Mouse (Mus musculus): Measurements from ENCODE around the gene Afdn. TPM values are rescaled to one million over a fixed set of nuclear protein-coding genes. Genes with fewer than 3 reads are reported as not detected.
"Not testable (repeated sequence)": the region's sequence is repeated elsewhere in the genome, so short reads cannot be mapped to it uniquely, and the experiment has no call there.

Afdn gene
- total RNA-seq, 4 experiments from 2014 or later, result 105 to 120 (median 113) TPM

DNA sequence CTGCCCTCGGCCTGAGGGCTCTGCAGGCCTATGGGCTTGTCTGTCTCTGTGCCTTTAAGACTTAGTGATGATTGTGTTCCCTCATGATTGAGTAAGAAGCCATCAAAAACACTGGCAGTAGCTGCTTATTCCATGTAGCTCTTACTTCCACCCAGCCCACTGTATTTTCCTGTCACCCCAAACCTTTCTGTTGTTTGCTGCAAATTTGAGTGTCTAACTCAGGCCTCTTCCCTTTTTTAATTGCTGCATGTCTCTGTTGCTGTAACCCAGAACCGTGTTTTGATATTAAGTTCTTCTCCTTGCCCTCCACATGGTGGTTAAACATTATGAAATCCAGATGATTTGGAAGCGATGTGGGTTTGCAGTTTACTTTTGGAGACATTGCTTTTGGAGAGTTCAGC lies 106.6 kb downstream of the Afdn start:
- no peak for DNase-seq (ENCODE audit: low spot score in 2 of 2)

DNA sequence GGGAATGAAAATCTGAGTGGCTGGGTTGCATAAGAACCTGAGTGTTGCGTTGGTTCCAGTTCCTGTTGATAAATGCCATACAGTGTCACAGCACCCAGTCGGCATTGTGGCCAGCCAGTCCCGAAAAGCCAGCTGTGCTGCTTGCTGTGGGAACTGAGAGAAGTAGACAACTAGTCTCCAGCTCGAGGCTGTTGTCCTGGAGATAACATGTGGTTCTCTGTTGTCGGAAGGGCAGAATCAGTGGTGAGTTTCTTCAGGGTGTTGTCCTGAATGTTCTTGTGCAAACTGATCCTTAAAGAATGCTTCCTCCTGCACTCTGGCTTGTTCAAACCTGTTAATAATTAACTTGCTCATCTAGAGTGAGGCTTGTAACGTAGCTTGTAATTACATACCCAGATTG lies 107.1 kb downstream of the Afdn start:
- no peak for DNase-seq (ENCODE audit: low spot score in 2 of 2)

DNA sequence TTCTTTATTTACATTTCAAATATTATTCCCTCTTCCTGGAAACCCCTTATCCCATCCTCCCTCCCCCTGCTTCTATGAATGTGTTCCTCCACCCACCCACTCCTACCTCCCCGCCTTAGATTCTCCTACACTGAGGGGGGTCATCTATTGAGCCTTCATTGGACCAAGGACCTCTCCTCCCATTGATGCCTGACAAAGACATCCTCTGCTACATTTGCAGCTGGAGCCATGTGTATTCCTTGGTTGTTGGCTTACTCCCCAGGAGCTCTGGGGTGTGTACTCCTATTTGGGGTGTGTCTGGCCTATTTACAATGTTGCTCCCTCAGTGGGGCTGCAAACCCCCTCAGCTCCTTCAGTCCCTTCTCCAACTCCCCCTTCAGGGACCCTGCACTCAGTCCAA lies 109.9 kb downstream of the Afdn start:
- no peak for DNase-seq (ENCODE audit: low spot score in 2 of 2)

DNA sequence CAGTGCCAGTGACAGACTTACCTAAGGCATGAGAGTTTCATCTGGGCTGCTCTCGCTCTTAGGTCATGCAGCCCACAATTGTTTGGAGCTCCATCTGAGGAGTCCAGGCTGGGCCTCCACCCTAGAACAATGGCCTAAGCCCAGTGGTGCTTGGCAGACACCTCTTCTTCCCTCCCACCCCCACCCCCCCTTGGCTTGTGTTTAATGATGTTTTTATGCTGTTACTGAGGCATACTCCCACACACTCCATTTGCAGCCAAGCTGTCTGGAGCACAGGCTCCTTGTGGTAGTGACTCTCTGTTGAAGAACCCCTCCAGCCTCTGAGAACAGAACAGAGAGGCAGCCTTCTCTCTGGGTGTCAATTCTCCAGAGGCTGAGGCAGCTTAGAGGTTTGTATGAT lies 113.9 kb downstream of the Afdn start:
- peak; percentile 38 to 42 for DNase-seq (ENCODE audit: low spot score in 2 of 2)

DNA sequence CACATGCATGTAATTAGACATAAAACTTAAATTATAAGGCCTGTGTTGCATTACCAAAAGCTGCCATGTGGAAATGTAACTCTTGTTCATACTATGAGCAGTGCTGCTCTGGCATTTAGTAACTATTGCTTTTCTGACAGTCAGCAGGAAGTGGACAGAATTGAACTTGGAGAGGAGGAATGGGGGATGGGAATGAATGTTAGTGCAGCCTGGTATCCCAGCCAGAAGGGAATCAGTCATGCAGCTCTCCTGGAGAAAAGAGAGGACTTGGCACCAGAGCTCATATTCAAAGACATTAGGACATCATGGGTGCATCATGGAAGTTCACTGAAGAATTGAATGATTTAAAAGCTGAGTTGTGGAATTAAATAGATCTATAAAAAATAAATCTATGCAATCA lies 117.1 kb downstream of the Afdn start:
- DNase-seq (ENCODE audit: low spot score in 2 of 2), result no peak

DNA sequence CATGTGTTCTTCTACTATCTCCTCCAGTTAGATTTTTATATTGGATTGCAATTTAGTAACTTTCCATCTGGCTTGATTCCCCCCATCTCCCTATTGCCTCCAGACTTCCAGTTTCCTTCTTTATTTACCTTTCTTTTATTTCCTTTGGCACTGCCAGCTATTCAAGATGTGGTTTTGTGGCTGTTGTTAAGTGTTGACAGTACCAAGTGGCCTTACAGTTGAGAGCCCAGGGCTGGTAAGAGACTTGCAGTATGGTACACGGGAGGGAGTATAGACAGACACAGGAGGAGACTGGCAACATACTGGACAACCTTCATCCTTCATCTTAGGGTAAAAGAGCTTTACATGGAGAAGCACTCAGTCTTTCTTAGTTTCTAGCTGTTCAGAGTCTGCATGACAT lies 119.4 kb downstream of the Afdn start:
- no peak for DNase-seq (ENCODE audit: low spot score in 2 of 2)

DNA sequence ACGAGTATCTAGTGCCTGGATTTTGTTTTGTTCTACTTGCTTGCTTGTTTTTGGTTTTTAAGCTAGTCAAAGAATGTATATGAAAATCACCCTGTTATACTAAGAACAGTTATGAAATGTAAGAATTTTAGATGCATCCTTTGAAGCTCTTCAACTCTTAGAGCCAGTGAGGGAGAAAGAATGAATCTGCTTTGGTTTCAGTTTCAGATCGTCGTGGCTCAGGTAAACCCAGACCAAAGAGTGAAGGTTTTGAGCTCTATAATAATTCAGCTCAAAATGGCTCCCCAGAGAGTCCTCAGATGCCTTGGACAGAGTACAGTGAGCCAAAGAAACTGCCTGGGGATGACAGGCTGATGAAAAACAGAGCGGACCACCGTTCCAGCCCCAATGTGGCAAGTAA lies 123.2 kb downstream of the Afdn start:
- no peak for DNase-seq (ENCODE audit: low spot score in 2 of 2)

DNA sequence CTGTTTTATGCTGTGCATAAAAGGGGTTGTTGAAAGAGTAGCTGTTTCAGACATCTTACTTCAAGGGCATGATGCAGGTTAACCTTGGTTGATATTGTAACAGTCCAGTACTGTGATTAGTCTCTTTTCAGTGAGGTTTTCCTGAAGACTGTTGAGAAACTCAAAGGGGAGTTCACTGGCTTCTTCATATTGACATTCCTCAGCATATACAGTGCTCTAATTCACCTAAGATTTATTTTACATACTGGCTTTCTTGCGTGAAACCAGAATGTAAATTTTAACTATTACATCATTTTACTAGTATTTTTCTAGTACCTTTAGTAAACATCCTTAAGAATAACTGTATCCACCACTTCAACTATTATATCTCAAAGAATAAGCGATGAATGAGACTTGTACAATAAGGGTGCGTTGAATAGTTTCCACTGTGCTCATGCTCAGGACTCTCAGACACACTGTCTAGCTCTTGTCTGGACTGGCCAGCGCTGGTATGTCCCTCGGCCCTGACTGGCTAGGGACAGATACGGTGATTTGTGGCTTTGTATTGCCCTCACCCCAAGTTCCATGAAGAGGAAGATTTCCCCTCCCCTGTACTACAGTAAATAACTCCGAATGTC lies 129.6 kb downstream of the Afdn start:
- DNase-seq (ENCODE audit: low spot score in 2 of 2), result no peak

DNA sequence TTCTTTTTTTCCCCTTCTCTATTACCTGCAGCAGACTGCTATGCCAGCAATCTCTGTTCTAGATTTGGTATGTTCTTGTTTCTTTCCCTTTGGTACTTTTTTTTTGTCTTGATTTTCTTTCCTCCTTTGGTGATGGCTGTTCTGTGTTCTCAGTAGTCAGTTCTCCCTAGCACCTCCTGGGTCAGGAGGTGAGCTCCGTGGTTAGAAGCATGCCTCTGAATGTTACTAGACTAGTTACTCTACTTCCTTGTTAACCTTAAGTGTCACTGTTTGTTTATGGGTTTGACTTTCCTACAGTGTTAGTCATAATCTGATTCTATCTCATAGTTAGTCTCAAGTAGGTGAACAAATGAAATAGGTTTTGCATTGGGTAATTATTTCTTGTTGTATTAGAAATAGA lies 130.6 kb downstream of the Afdn start:
- DNase-seq (ENCODE audit: low spot score in 2 of 2), result no peak

DNA sequence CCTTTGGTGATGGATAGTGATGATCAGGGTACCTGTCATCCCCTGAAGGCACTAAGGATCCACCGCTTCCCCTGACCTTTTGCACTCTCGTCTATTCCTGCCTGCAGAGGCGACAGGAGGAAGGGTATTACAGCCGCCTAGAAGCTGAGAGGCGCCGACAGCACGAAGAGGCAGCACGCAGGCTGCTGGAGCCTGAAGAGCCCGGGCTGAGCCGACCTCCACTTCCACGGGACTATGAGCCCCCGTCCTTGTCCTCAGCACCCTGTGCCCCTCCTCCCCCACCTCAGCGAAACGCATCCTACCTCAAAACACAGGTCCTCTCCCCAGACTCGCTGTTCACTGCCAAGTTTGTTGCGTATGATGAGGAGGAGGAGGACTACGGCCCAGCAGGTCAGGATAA lies 138.5 kb downstream of the Afdn start:
- no peak for DNase-seq (ENCODE audit: low spot score in 2 of 2)

DNA sequence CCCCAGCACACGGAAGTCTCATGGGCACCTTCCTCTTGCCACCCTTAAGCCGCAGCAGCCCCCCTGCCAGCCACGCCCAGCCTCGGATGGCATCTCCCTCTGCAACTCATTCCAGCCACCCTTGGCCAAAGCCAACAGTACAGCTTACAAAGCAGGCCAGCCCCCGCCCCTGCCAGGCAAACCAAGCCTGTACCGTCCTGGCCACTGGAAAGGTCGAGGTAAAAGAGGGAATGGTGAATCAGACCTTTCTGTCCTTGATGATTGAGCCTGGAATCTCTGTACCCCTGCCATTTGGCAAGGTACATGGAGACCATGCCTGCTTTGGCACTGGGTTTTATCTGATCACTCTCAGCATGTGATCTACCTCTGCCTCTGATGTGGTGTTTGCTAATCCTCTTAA lies 138.9 kb downstream of the Afdn start:
- DNase-seq (ENCODE audit: low spot score in 2 of 2), result no peak

DNA sequence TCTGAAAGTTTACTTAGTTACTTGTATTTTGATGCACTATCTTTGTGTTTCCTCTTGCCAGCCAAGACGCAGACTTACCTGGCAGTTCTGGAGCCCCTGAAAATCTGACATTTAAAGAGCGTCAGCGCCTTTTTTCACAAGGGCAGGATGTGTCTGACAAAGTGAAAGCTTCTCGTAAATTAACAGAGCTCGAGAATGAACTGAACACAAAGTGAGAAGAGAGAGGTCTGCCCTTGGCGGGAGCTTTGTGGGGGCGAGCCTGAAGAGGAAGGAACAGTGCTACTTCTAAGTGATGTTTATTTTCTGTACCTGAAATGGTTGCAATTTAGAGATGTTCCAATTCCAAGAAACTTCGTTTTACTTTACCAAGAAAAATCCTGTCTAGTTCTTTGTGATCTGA lies 143.5 kb downstream of the Afdn start:
- no peak for DNase-seq (ENCODE audit: low spot score in 2 of 2)

DNA sequence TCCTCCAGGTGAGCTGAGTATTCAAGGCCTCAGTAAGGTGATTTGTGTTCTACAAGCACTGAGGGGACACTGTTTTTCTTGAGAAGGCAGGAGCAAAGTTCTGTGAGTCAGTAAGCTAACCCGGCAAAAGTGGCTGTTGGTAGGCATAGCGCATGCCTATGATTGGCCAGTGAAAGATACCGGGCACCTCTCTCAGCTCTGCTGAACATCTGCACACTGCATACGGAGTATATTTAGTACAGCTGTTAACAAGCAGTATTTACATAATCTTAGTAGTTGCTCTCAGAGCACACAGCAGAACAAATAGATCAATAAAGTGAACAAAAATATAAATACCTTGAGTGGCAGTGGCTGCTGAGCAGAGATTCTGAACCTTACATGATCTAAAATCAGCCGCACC lies 146.7 kb downstream of the Afdn start:
- no peak for DNase-seq (ENCODE audit: low spot score in 2 of 2)

DNA sequence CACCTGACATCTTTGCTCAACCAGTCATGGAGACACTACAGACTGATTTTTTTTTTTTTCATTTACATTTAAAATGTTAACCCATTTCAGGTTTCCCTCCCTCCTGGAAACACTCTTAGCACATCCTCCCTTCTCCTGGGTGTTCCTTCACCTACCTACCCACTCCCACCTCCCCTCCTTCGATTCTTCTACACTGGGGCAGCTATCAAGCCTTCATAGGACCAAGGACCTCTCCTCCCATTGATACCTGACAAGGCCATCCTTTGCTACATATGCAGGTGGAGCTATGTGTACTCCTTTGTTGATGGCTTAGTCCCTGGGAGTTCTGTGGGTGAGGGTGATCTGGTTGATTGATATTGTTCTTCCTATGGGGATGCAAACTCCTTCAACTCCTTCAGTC lies 147.3 kb downstream of the Afdn start:
- no peak for DNase-seq (ENCODE audit: low spot score in 2 of 2)

DNA sequence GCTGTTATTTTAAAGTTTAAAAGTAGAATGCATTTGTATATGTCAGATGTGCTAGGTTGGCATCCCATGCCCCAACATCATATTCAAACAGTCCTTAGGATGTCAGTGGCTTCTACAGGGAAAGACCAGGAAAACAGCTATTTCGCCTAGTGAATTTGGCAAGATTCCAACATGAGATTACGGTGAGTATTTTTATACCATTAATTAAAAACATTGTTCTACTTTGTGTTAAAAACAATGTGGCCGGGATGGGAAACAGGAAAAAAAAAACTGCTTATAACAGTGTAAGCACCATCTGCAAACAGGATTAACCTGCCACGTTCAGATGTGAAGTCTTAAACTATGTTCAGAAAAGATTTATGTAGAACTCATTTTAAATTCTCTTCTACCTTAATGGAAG lies 153.6 kb downstream of the Afdn start:
- no peak for DNase-seq (ENCODE audit: low spot score in 2 of 2)

DNA sequence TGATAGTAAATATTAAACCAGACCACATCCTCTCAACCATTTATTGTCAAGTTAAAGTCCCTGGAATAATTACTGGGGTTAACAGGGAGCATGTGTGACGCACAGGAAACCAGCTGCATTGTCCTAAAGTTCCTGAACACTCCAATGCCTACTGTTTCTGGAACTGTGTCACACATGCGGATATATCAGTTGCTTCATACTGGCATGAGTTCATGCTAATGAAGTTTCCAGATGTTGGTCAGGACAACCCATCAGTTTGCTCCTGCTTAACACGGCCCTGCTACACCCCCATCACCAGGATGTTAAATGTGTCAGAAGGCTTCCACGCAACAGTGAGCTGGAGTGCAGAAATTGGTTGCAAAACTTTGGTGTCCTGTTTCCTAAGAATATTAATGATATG lies 154.2 kb downstream of the Afdn start:
- no peak for DNase-seq (ENCODE audit: low spot score in 2 of 2)

DNA sequence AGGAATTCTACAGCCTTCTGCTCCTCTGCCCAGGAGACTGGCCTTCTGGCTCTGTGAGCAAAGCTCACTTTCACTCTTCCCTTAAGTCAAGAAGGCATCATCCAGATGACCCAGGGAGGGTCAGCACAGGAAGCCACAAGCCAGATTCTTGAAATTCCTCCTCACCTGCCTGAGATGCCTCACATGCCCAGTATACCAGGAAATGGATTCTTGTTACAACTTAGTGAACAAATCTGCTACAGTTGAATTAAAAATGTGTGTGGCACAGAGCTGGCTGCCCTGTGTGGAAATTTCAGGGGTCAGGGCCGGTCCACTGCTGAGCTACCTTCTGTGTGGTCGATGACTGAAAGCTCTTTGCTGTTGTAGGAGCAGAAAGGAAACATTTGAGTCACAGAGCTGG lies 160.4 kb downstream of the Afdn start:
- no peak for DNase-seq (ENCODE audit: low spot score in 2 of 2)

DNA sequence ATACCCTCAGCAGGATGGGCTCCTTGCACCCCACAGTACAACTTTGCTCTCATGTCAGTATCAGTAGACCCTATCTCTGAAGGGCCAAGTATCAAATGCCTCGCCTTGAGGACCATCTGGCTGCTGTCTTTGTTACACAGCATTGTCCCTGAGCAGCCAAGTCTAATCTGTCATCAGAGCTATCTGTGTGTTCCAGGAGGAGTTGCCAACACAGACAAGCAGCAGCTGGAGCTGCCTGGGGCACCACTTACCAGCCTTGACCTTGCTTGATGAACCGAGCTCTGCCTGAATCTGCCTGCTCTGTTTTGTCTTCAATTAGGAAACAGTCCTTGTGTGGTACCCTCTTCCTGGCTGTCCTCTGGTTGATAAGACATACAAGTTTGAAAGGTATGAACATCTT lies 163.1 kb downstream of the Afdn start:
- DNase-seq (ENCODE audit: low spot score in 2 of 2), result no peak

DNA sequence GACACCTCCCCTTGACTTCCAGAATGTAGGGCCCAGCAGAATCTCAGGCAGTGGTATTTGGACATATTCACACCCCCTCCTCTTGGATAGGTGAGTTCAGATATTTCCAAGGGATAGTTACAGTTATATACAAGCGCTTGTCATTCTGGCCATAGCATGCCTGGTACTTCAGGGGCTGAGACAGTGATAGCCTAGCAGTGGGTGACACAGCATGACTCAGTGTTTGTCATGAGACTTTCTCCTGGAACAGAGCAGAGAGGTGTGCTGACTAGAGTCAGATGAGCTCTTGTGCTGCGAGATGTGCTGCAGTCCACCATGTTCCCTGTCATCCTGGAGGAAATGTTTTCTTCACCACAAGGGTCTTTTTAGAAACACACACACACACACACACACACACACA lies 164.2 kb downstream of the Afdn start:
- DNase-seq (ENCODE audit: low spot score in 2 of 2), result no peak

DNA sequence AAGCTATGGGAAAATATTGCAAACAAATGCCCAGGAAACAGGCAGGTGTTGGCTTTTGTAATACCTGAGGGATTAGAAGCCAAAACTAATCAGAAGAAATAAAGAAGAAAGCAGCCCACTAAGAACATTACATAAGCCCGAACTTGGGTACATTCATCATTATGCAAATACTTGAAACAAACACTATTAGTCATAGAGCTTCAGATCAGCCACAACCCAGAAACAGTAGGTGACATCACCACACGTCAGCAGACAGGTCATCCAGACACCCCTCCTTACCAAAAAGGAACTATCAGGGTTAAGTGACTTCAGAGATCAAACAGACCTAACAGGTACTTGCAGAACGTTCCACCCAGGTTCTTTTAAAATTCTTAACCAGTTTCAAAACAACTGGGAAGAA lies 165.6 kb downstream of the Afdn start:
- no peak for DNase-seq (ENCODE audit: low spot score in 2 of 2)

DNA sequence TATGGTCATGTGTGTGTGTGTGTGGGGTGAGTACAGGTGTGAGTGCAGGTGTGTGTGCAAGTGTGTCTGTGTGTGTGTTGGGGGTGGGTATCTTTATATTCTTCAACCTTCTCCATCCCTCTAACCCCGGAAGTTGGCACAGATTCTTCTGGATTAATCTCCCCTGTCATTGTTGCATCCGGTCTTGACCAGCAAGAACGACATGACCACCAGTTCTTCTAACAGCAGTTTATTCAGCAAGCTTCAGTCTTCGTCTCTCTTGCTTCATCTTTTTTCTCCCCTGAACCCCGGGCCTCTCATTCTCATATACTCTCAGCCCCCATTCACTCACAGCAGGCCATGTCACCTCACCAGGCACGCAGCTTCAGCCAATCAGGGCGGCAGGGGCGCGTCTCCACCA lies 170.1 kb downstream of the Afdn start:
- DNase-seq (ENCODE audit: low spot score in 2 of 2), result no peak

DNA sequence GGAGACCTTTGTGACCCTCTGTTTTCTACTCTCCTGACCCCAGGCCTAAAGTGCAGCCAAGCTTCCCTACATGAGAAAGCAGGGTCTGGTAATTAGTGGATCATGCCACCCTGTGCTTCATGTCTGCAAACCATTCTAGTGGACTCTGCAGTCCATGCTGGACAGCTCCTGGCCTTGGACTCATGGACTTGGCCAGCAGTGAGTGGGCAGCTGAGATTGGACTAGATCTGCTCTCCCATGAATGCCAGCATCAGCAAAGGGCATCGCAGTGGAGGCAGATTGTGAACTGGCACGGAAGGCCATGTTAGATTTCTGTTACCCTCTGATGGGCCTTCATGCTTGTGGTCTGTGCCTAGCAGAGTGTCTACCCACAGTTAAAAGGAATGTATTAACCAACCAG lies 175.0 kb downstream of the Afdn start:
- not testable (repeated sequence) for DNase-seq (ENCODE audit: low spot score in 2 of 2)

DNA sequence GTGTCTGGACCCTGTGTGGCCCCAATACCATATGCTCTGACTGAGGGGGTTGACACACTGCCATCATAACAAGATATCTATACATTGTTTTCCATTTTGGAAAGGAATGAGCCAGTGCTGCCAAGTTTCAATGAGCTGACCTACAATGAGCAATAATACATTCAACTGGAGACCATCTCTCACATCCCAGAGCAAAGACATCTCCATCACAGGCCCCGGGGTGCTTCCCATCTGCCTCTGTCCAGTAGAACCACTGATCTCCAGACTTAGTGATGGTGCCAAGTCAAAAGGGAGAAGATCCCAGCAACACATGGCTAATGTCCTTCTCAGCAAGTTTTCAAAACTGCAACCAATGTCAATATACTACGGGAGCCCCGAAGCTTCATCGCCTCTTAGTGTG lies 177.4 kb downstream of the Afdn start:
- DNase-seq (ENCODE audit: low spot score in 2 of 2), result no peak

DNA sequence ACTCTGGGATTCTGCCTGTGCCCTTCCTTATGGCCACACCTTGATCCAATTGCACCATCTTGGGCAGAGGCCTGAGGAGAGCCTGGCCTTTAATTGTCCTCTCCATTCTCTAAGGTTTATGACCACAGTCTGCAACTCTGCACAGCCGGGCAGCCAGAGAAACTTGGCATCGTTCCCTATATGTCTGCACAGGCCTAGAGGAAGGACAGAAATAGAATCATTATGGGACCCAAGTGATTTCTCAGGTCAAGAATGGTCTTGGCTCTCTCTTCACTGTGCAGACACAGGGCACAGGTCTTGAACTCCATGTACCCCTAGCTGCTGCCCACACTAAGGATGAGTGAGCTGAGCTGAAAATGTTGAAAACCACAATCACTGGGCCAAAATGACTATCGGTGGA lies 178.3 kb downstream of the Afdn start:
- no peak for DNase-seq (ENCODE audit: low spot score in 2 of 2)

Measured in layer of hippocampus, adult 8-10 months (tissue).